Mouse (Mus musculus) heart, adult 18-20 months (tissue): ENCODE data around the gene Cand1. TPM values are rescaled to one million over a fixed set of nuclear protein-coding genes. Genes with fewer than 3 reads are reported as not detected.

ENCODE experiments used
- DNase-seq, 2 experiments: peaks; one replicate each; pipeline ENCODE4 v3.0.0; 2021 to 2022; ENCODE audit warnings: mixed read lengths in 1 of 2
- total RNA-seq, 2 experiments: library from RNA; stranded (reverse); gene quantifications; 2 replicates each; pipeline ENCODE4 v1.2.3; 2021

Gene Cand1
- total RNA-seq, 2 experiments from 2014 or later: 35.8 to 48.5 TPM

DNA sequence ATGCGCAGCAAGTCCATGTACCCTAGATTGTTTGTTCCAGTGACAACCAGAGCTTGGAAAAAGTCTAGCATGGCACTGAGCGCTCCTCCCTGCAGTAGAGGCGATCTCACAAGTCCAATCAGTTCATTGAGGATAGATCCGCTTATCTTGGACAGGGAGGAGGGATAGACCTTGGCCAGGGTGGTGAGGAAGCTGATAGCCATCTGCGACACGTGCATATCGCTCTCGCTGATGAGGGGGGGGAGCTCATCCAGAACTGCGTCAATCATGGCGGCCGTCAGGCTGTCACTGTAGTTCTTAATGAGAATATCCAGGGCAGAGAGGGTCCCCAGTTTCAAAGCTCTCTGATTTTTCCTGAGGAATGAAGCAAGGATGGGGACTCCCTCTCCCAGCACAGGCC, 28.6 kb downstream of the Cand1 start:
- no peak for DNase-seq

DNA sequence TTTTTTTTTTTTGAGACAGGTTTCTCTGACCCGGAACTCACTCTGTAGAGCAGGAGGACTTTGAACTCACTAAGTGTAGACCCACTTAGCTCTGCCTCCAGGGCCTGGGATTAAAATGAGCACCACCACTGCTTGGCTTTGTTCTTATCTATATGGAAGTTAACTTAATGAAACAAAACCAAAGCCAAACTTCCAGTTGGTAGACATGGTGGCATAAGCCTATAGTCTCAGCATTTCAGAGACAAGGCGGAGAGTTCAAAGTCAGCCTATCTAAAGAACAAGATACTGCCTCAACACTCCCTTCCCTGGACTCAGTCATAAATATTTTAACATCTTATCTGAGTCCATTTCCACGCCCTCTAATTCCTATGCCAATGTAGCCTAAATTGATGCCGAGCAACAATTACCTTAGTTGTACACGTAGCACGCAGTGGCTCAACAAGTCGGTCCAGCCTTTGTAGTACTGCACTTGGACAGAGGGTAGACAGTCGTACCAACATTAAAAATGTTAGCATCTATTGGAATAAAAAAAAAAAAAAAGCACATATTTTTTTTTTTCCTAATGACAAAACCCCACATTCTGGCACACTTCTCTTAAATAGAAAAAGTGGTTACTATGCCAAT, 33.4 kb downstream of the Cand1 start:
- no peak for DNase-seq

DNA sequence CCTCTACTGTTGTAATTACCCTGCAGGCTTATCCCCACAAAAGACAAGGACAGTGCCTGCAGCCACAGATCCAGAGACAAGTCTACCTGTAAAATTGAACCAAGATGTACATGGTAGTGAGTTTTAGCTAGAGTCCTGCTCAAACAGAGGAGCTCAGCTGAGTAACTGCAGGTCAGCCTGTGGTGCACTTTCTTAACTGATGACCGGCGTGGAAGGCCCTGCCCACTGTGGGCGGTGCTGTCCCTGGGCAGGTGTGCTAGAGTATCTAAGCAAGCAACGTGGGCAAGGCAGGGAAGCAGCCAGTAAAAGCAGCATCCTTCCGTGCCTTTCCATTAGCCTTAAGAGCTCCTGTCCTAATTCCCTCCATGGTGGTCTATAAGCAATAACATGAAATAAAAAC, 34.6 kb downstream of the Cand1 start:
- no peak for DNase-seq

DNA sequence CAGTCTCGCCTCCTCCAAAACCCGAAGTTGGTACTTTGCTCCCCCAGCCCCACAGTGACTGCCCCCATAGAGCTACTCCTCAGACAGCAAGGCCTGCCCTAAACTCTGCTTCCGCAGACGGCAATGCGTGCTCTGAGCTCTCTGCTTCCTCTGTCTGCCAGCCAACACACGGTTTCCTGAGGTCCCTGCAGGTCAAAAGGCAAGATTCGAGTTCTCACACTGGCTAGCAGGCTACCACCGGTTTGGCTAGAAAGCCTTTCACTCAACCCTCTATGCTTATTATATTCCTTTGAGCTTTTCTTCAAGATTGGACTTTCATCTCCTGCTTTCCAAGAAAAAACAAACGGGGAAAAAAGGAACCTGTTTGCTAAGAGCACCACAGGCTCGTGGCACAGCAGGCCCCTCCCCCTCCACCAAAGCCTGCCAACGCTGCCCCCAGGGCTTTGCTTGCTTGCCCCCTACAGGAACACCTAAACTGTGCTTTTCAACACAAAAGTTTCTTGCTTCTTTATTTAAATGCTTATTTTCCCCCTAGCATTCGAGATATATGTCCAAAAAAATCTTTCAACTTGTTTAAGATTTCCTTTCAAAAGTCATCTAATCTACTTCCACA, 35.4 kb downstream of the Cand1 start:
- no peak for DNase-seq

- no peak for DNase-seq
Observed at GRCm38 (mm10) chr10:119199864-119200263, 40.0 kb downstream of the Cand1 start.

GRCm38 (mm10) chr10:119198186-119198880, 41.5 kb downstream of the Cand1 start:
- no peak for DNase-seq

- no peak for DNase-seq
Observed at GRCm38 (mm10) chr10:119197621-119198150, 42.2 kb downstream of the Cand1 start.

DNA sequence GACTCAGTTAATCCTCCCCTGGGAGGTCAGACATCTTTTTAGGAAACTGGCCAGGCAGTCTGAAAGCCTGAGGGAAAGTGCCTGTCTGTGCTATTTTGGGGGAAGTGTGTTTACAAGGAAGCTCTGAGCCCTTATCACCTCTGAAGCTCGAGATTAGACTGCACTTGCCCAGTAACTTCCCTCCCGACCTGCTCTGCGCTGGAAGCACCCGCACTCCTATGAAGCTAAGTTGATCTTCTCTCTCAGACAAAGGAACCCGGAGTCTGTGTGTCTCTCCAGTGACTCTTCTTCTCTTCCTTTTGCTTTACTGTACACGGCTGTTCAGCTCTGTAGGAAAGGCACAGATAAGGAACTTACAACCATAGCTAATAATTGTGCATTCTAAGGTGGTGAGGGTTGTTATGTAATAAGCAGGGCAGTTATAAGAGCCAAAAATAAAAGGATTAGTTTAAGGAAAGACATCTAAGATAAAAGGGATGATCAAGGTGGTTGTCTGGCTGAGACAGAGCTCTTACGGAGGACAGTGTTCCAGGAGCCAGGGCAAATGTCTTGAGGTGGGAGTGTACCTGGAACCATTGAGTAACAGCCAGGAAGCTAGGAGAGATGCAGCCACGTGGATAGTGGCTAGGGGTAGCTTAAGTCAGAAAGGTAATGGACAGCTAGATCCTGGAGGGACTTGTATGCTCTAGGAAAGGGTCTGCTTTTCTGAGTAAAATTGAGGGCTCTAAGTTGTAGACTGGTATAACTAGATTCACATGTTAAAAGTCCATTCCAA, 47.1 kb downstream of the Cand1 start:
- DNase-seq: peak; percentile 59 to 75

- no peak for DNase-seq
Observed at GRCm38 (mm10) chr10:119187720-119188119, 52.1 kb downstream of the Cand1 start.

- no peak for DNase-seq
Observed at GRCm38 (mm10) chr10:119169656-119170055, 70.2 kb downstream of the Cand1 start.

GRCm38 (mm10) chr10:119169237-119169636, 70.6 kb downstream of the Cand1 start:
- no peak for DNase-seq

DNA sequence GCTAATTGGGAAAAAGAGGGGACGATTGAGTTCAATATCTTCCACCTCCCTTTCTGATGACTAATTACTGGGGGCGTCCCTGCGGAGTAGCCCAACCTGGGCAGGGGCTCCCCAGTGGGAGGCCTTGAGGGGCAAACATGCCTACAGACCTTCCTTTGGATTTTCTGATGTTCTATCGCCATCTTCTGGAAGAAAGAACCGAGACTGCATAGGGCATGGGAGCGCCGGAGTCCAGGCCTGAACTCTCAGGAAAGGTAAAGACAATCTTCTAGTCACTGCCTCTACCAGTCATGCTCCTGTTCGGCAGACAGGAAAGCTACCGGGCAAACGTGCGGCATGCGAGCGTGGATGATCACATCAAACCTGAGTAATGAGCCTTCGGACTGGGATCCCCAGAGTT, 71.1 kb downstream of the Cand1 start:
- DNase-seq: peak in 1 of 2 experiments; percentile 16

GRCm38 (mm10) chr10:119167858-119168257, 72.0 kb downstream of the Cand1 start:
- DNase-seq: no peak

DNA sequence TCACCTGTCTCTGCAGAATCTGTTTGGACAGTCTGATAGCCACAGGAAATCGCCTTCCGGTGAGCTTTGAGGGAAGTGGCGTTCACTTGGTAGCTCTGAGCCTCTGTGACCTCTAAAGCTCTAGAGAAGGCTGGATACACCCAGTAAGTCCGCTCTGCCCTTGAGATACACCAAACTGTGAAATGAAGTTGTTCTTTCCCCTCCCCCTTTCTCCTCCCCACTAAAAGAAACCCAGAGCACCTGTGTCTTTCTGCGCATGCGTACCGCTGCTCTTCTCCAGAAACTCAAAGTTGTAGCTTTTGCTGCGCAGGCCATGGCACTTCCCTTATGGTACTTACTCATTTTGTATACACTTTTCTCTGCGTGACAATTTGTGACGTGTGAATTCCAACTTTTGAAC, 74.8 kb downstream of the Cand1 start:
- no peak for DNase-seq

- peak in 1 of 2 experiments; percentile 7 for DNase-seq
Observed at GRCm38 (mm10) chr10:119161820-119162382, 78.0 kb downstream of the Cand1 start.

- DNase-seq: peak; percentile 36 to 38
Observed at GRCm38 (mm10) chr10:119160161-119160560, 79.7 kb downstream of the Cand1 start.

DNA sequence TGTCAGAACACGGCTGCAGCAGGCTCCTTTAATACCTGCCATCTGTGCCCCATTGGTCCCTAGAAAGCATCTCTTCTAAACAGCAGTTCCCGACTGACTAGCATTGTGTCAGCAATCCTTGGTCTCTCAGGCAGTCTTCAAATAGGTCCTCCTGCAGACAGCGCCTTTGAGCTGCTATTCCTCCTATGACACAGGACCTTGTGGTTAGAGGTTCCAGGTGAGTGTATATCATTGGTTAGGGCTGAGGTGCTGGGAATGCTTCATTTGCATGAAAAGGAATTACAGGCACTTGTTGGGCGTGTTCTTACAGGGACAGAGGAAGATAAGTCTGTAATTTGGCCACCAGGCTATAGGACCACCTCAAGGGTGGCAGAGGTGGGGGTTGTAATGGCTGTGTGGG, 90.6 kb downstream of the Cand1 start:
- DNase-seq: no peak

Other genes with a start within 250 kb of the Cand1 start
- under 1 TPM; 0.50 to 0.59 TPM for gene Grip1, start 213.8 kb upstream of the Cand1 start, total RNA-seq